Mouse (Mus musculus): Measurements from ENCODE around the gene Il2rb.

GRCm38 (mm10) chr15:78527973-78528372, 32.9 kb upstream of the Il2rb start:
- TF ChIP-seq EP300 (optimal IDR thresholded peaks at IDR 0.05) (no peak), CTCF (IDR thresholded peaks at IDR 0.05; ENCODE audit: low read depth) (no peak)

All from stomach, postnatal 0 days (tissue).